Mouse (Mus musculus): ENCODE results near the gene Srl. TPM values are rescaled to one million over a fixed set of nuclear protein-coding genes. Genes with fewer than 3 reads are reported as not detected.

Gene Srl
- polyA plus RNA-seq, 1 experiment: 0.53 TPM

DNA sequence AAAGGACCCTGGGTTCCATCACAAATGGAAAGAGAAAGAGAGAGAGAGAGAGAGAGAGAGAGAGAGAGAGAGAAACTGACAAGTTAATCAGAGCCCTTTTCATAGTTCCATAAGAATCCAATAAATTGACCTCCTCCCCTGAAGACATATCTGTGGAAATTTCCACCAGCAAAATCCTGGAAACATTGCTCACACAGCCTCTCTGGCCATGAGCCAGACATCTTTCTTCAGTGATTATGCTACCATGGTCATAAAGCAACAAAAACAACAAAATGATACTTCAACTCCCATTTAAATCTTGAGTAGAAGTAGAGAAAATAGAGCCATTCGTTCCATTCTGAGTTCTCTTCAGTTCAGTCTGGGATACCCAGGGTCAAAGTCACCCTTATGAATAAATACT, 97.2 kb downstream of the Srl start:
- no peaks in the 10 kb centered on the region for H3K4me1 ChIP-seq (ENCODE audit: control insufficient read depth, insufficient read depth, insufficient read length)
- H3K27ac ChIP-seq (ENCODE audit: insufficient read depth, low read length): no peak overlapping the region
- 86% methylated on average over 1 of the region's 1 CpGs for WGBS
- no peak for TF ChIP-seq CTCF (IDR thresholded peaks at IDR 0.05; ENCODE audit: extremely low read depth, insufficient read depth, insufficient read length, insufficient replicate concordance)
- TF ChIP-seq POLR2A (IDR thresholded peaks at IDR 0.05; ENCODE audit: low read depth, low read length): no peak
- H3K36me3 ChIP-seq (ENCODE audit: control insufficient read depth, insufficient read depth, low read length): no peaks in the 10 kb centered on the region
- no peaks in the 10 kb centered on the region for H3K27me3 ChIP-seq (ENCODE audit: control insufficient read depth, insufficient read depth, low read length)
- H3K4me3 ChIP-seq (ENCODE audit: extremely low read depth, insufficient read depth, insufficient read length): no peak overlapping the region
- DNase-seq (ENCODE audit: low read depth in 1 of 2, low spot score in 2 of 2): no peak

DNA sequence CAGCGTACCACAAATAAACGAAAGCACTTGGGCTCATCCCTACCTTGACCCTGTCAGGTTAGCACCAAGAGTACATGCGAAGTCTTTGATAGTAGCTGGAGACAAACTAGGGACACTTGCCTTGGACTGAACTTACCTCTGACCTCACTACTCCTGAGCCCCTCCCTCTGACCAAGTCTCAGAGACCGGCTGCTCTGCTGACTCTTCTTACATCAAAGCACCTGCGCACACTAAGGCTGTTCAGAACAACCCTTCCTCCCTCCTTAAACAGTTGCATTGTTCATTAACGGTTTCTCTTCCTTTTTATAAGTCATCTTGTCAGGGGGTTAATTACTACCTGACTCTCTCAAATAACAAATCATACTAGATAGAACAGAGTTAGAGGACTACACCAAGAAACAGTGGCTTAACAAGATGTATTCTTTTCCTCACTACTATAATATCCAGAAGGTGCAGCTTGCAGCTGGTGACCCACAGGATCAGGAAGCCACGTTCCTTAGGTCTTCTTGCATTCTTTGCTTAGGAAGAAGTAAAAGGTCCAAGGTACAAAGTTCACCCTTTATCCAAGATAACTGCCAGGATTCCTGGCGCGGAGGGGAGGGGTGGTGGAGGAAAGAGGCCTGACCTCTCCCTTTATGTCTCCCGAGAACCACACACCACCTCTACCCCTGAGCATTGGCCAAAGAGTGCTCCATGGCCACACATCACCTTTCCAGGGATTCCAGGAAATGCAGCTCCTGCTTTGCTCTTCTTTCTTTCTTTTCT, 102.1 kb downstream of the Srl start:
- 72% methylated on average over 10 of the region's 10 CpGs for WGBS

GRCm38 (mm10) chr16:4436738-4437137, 104.9 kb downstream of the Srl start:
- no peaks in the 10 kb centered on the region for H3K36me3 ChIP-seq (ENCODE audit: control insufficient read depth, insufficient read depth, low read length)
- TF ChIP-seq POLR2A (IDR thresholded peaks at IDR 0.05; ENCODE audit: low read depth, low read length) (no peak), CTCF (IDR thresholded peaks at IDR 0.05; ENCODE audit: extremely low read depth, insufficient read depth, insufficient read length, insufficient replicate concordance) (no peak)
- no peak overlapping the region for H3K4me3 ChIP-seq (ENCODE audit: extremely low read depth, insufficient read depth, insufficient read length)
- H3K4me1 ChIP-seq (ENCODE audit: control insufficient read depth, insufficient read depth, insufficient read length): no peaks in the 10 kb centered on the region
- WGBS: 10% methylated on average over 4 of the region's 4 CpGs
- no peak for DNase-seq (ENCODE audit: low read depth in 1 of 2, low spot score in 2 of 2)
- H3K27me3 ChIP-seq (ENCODE audit: control insufficient read depth, insufficient read depth, low read length): no peaks in the 10 kb centered on the region
- no peak overlapping the region for H3K27ac ChIP-seq (ENCODE audit: insufficient read depth, low read length)

More for the DNA sequence above, 102.1 kb downstream of the Srl start:
- DNase-seq (ENCODE audit: low read depth in 1 of 2, low spot score in 2 of 2): no peak
- Histone ChIP-seq H3K4me1 (ENCODE audit: control insufficient read depth, insufficient read depth, insufficient read length) (no peaks in the 10 kb centered on the region), H3K27ac (ENCODE audit: insufficient read depth, low read length) (no peak overlapping the region), H3K4me3 (ENCODE audit: extremely low read depth, insufficient read depth, insufficient read length) (no peak overlapping the region), H3K27me3 (ENCODE audit: control insufficient read depth, insufficient read depth, low read length) (no peaks in the 10 kb centered on the region), H3K36me3 (ENCODE audit: control insufficient read depth, insufficient read depth, low read length) (no peaks in the 10 kb centered on the region)
- TF ChIP-seq CTCF (IDR thresholded peaks at IDR 0.05; ENCODE audit: extremely low read depth, insufficient read depth, insufficient read length, insufficient replicate concordance) (no peak), POLR2A (IDR thresholded peaks at IDR 0.05; ENCODE audit: low read depth, low read length) (no peak)

DNA sequence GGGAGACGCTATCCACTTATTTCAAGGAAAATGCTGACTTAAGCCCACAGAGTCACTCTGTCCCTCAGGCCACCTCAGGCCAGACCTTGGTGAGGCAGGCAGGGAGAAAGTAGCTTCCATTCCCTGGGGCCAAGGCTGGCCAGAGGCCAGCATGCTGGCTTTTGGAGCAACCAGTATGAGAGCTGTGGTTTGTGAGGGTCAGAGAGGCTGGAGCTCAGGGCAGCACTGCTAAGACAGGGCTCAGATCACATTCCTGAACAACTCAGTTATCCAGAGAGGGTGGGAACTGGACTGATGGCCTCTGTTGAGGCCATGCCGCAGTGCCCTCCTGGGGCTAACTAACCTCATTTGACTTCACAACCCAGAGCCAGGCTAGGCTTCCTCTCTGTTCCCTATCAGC, 106.2 kb downstream of the Srl start:
- Histone ChIP-seq H3K4me3 (ENCODE audit: extremely low read depth, insufficient read depth, insufficient read length) (no peak overlapping the region), H3K27me3 (ENCODE audit: control insufficient read depth, insufficient read depth, low read length) (no peaks in the 10 kb centered on the region), H3K27ac (ENCODE audit: insufficient read depth, low read length) (no peak overlapping the region), H3K36me3 (ENCODE audit: control insufficient read depth, insufficient read depth, low read length) (no peaks in the 10 kb centered on the region), H3K4me1 (ENCODE audit: control insufficient read depth, insufficient read depth, insufficient read length) (no peaks in the 10 kb centered on the region)
- no peak for TF ChIP-seq CTCF (IDR thresholded peaks at IDR 0.05; ENCODE audit: extremely low read depth, insufficient read depth, insufficient read length, insufficient replicate concordance)
- TF ChIP-seq POLR2A (IDR thresholded peaks at IDR 0.05; ENCODE audit: low read depth, low read length): no peak
- no peak for DNase-seq (ENCODE audit: low read depth in 1 of 2, low spot score in 2 of 2)
- 90% methylated on average over 2 of the region's 2 CpGs for WGBS

GRCm38 (mm10) chr16:4431841-4432240, 109.8 kb downstream of the Srl start:
- Histone ChIP-seq H3K4me1 (ENCODE audit: control insufficient read depth, insufficient read depth, insufficient read length) (no peaks in the 10 kb centered on the region), H3K27me3 (ENCODE audit: control insufficient read depth, insufficient read depth, low read length) (no peaks in the 10 kb centered on the region), H3K4me3 (ENCODE audit: extremely low read depth, insufficient read depth, insufficient read length) (no peak overlapping the region), H3K27ac (ENCODE audit: insufficient read depth, low read length) (no peak overlapping the region), H3K36me3 (ENCODE audit: control insufficient read depth, insufficient read depth, low read length) (no peaks in the 10 kb centered on the region)
- WGBS: 87% methylated on average over 4 of the region's 4 CpGs
- TF ChIP-seq CTCF (IDR thresholded peaks at IDR 0.05; ENCODE audit: extremely low read depth, insufficient read depth, insufficient read length, insufficient replicate concordance) (no peak), POLR2A (IDR thresholded peaks at IDR 0.05; ENCODE audit: low read depth, low read length) (no peak)
- no peak for DNase-seq (ENCODE audit: low read depth in 1 of 2, low spot score in 2 of 2)

GRCm38 (mm10) chr16:4431013-4431412, 110.6 kb downstream of the Srl start:
- Histone ChIP-seq H3K27me3 (ENCODE audit: control insufficient read depth, insufficient read depth, low read length) (no peaks in the 10 kb centered on the region), H3K36me3 (ENCODE audit: control insufficient read depth, insufficient read depth, low read length) (no peaks in the 10 kb centered on the region), H3K27ac (ENCODE audit: insufficient read depth, low read length) (no peak overlapping the region), H3K4me1 (ENCODE audit: control insufficient read depth, insufficient read depth, insufficient read length) (no peaks in the 10 kb centered on the region), H3K4me3 (ENCODE audit: extremely low read depth, insufficient read depth, insufficient read length) (no peak overlapping the region)
- WGBS: 59% methylated on average over 3 of the region's 3 CpGs
- DNase-seq (ENCODE audit: low read depth in 1 of 2, low spot score in 2 of 2): no peak
- TF ChIP-seq CTCF (IDR thresholded peaks at IDR 0.05; ENCODE audit: extremely low read depth, insufficient read depth, insufficient read length, insufficient replicate concordance): no peak
- TF ChIP-seq POLR2A (IDR thresholded peaks at IDR 0.05; ENCODE audit: low read depth, low read length): no peak

- Histone ChIP-seq H3K27ac (ENCODE audit: insufficient read depth, low read length) (no peak overlapping the region), H3K27me3 (ENCODE audit: control insufficient read depth, insufficient read depth, low read length) (no peaks in the 10 kb centered on the region), H3K36me3 (ENCODE audit: control insufficient read depth, insufficient read depth, low read length) (no peaks in the 10 kb centered on the region), H3K4me3 (ENCODE audit: extremely low read depth, insufficient read depth, insufficient read length) (no peak overlapping the region), H3K4me1 (ENCODE audit: control insufficient read depth, insufficient read depth, insufficient read length) (no peaks in the 10 kb centered on the region)
- 89% methylated on average over 5 of the region's 5 CpGs for WGBS
- TF ChIP-seq CTCF (IDR thresholded peaks at IDR 0.05; ENCODE audit: extremely low read depth, insufficient read depth, insufficient read length, insufficient replicate concordance) (no peak), POLR2A (IDR thresholded peaks at IDR 0.05; ENCODE audit: low read depth, low read length) (no peak)
- DNase-seq (ENCODE audit: low read depth in 1 of 2, low spot score in 2 of 2): no peak
Measured at GRCm38 (mm10) chr16:4430232-4430631, 111.4 kb downstream of the Srl start.

Other genes starting within 250 kb of the Srl start
- 3.3 and 3.5 TPM in 2 replicates for gene Adcy9, start 121.3 kb downstream of the Srl start, polyA plus RNA-seq (2012; rRNA removed)
- gene Tfap4, start 18.0 kb upstream of the Srl start, polyA plus RNA-seq (2012; rRNA removed): 5.6 and 8.7 TPM in 2 replicates
- 11.9 and 14.1 TPM in 2 replicates for gene Glis2, start 52.9 kb upstream of the Srl start, polyA plus RNA-seq (2012; rRNA removed)
- gene Pam16, start 83.2 kb upstream of the Srl start, polyA plus RNA-seq (2012; rRNA removed): 8.2 and 9.5 TPM in 2 replicates
- gene Vasn, start 98.1 kb upstream of the Srl start, polyA plus RNA-seq (2012; rRNA removed): 23.6 and 31.3 TPM in 2 replicates
- 11.0 and 12.1 TPM in 2 replicates for gene Dnaja3, start 98.2 kb upstream of the Srl start, polyA plus RNA-seq (2012; rRNA removed)
- gene Coro7, start 138.0 kb upstream of the Srl start, polyA plus RNA-seq (2012; rRNA removed): 150 and 191 TPM in 2 replicates
- gene Nmral1, start 177.5 kb upstream of the Srl start, polyA plus RNA-seq (2012; rRNA removed): 8.7 and 9.4 TPM in 2 replicates
- gene Hmox2, start 184.5 kb upstream of the Srl start, polyA plus RNA-seq (2012; rRNA removed): 17.2 and 19.8 TPM in 2 replicates
- 40.4 and 55.2 TPM in 2 replicates for gene Cdip1, start 248.5 kb upstream of the Srl start, polyA plus RNA-seq (2012; rRNA removed)